Mouse (Mus musculus): ENCODE results near the gene Rpl23. TPM values are rescaled to one million over a fixed set of nuclear protein-coding genes. Genes with fewer than 3 reads are reported as not detected.

Gene Rpl23
- polyA plus RNA-seq, 2 experiments: 484 to 502 TPM

- TF ChIP-seq CTCF (IDR thresholded peaks at IDR 0.05; ENCODE audit: low read depth) (no peak), EP300 (IDR thresholded peaks at IDR 0.05; ENCODE audit: low read depth) (no peak)
- Histone ChIP-seq H3K4me3 (ENCODE audit: insufficient read depth in 1 of 2, low read depth in 2 of 2, low read length in 2 of 2) (no peak overlapping the region), H3K27me3 (ENCODE audit: control insufficient read depth, insufficient read depth, low read length) (no peaks in the 10 kb centered on the region), H3K4me1 (replicated peaks; ENCODE audit: control insufficient read depth in 2 of 2, insufficient read depth in 2 of 2, low read length in 1 of 2) (peaks cover 0 to 21% of the 10 kb centered on the region in 2 experiments; a peak in 3 of 4 replicates), H3K9ac (replicated peaks) (no peak overlapping the region), H3K36me3 (replicated peaks; ENCODE audit: control insufficient read depth, insufficient read depth, low read depth) (no peaks in the 10 kb centered on the region), H3K27ac (no peak overlapping the region), H3K9me3 (ENCODE audit: control insufficient read depth, low read length) (no peaks in the 10 kb centered on the region), H3K4me2 (ENCODE audit: low read depth) (no peak overlapping the region)
- DNase-seq (ENCODE audit: low read depth in 3 of 3, low spot score in 3 of 3) (no peak), ATAC-seq (ENCODE audit: insufficient read depth) (no peak)
- 80% methylated on average over 11 of the region's 11 CpGs for WGBS (ENCODE audit: insufficient replicate concordance)
These were observed 41.9 kb upstream of the Rpl23 start for GRCm38 (mm10) chr11:97824168-97824567.

- Histone ChIP-seq H3K27ac (no peak overlapping the region), H3K27me3 (ENCODE audit: control insufficient read depth, insufficient read depth, low read length) (no peaks in the 10 kb centered on the region), H3K9me3 (ENCODE audit: control insufficient read depth, low read length) (no peaks in the 10 kb centered on the region), H3K9ac (replicated peaks) (no peak overlapping the region; the same call in 1 of the 2 replicates), H3K4me2 (ENCODE audit: low read depth) (peak overlapping the region; percentile 16; the same call in 1 of the 2 replicates), H3K4me3 (ENCODE audit: insufficient read depth in 1 of 2, low read depth in 2 of 2, low read length in 2 of 2) (no peak overlapping the region), H3K4me1 (replicated peaks; ENCODE audit: control insufficient read depth in 2 of 2, insufficient read depth in 2 of 2, low read length in 1 of 2) (peaks cover 4 to 32% of the 10 kb centered on the region in 2 experiments), H3K36me3 (replicated peaks; ENCODE audit: control insufficient read depth, insufficient read depth, low read depth) (no peaks in the 10 kb centered on the region)
- no peak for TF ChIP-seq EP300 (IDR thresholded peaks at IDR 0.05; ENCODE audit: low read depth)
- no peak for TF ChIP-seq CTCF (IDR thresholded peaks at IDR 0.05; ENCODE audit: low read depth)
- 75% methylated on average over 20 of the region's 20 CpGs for WGBS (ENCODE audit: insufficient replicate concordance)
- DNase-seq (ENCODE audit: low read depth in 3 of 3, low spot score in 3 of 3) (no peak), ATAC-seq (ENCODE audit: insufficient read depth) (no peak)
These were observed 40.8 kb upstream of the Rpl23 start for GRCm38 (mm10) chr11:97822840-97823603.

- DNase-seq (ENCODE audit: low read depth in 3 of 3, low spot score in 3 of 3): no peak
- Histone ChIP-seq H3K9ac (replicated peaks) (no peak overlapping the region), H3K36me3 (replicated peaks; ENCODE audit: control insufficient read depth, insufficient read depth, low read depth) (no peaks in the 10 kb centered on the region), H3K9me3 (ENCODE audit: control insufficient read depth, low read length) (no peaks in the 10 kb centered on the region), H3K27ac (no peak overlapping the region), H3K4me2 (ENCODE audit: low read depth) (no peak overlapping the region), H3K4me1 (replicated peaks; ENCODE audit: control insufficient read depth in 2 of 2, insufficient read depth in 2 of 2, low read length in 1 of 2) (peaks cover 11 to 39% of the 10 kb centered on the region in 2 experiments), H3K27me3 (ENCODE audit: control insufficient read depth, insufficient read depth, low read length) (no peaks in the 10 kb centered on the region), H3K4me3 (ENCODE audit: insufficient read depth in 1 of 2, low read depth in 2 of 2, low read length in 2 of 2) (no peak overlapping the region)
- 75% methylated on average over 8 of the region's 8 CpGs for WGBS (ENCODE audit: insufficient replicate concordance)
- ATAC-seq (ENCODE audit: insufficient read depth): no peak
- TF ChIP-seq EP300 (IDR thresholded peaks at IDR 0.05; ENCODE audit: low read depth) (no peak), CTCF (IDR thresholded peaks at IDR 0.05; ENCODE audit: low read depth) (no peak)
These were observed 39.3 kb upstream of the Rpl23 start for GRCm38 (mm10) chr11:97821401-97822064.

- H3K27ac ChIP-seq: no peak overlapping the region
- H3K9ac ChIP-seq (replicated peaks): no peak overlapping the region
- H3K4me2 ChIP-seq (ENCODE audit: low read depth): no peak overlapping the region
- H3K9me3 ChIP-seq (ENCODE audit: control insufficient read depth, low read length): no peaks in the 10 kb centered on the region
- peaks cover 11 to 39% of the 10 kb centered on the region in 2 experiments for H3K4me1 ChIP-seq (replicated peaks; ENCODE audit: control insufficient read depth in 2 of 2, insufficient read depth in 2 of 2, low read length in 1 of 2)
- no peaks in the 10 kb centered on the region for H3K36me3 ChIP-seq (replicated peaks; ENCODE audit: control insufficient read depth, insufficient read depth, low read depth)
- ATAC-seq (ENCODE audit: insufficient read depth) (peak; percentile 51; the same call in 1 of the 2 replicates), DNase-seq (ENCODE audit: low read depth in 3 of 3, low spot score in 3 of 3) (no peak)
- no peaks in the 10 kb centered on the region for H3K27me3 ChIP-seq (ENCODE audit: control insufficient read depth, insufficient read depth, low read length)
- H3K4me3 ChIP-seq (ENCODE audit: insufficient read depth in 1 of 2, low read depth in 2 of 2, low read length in 2 of 2): no peak overlapping the region
- no peak for TF ChIP-seq EP300 (IDR thresholded peaks at IDR 0.05; ENCODE audit: low read depth)
- 48% methylated on average over 4 of the region's 4 CpGs for WGBS (ENCODE audit: insufficient replicate concordance)
These were observed 38.6 kb upstream of the Rpl23 start for GRCm38 (mm10) chr11:97820840-97821239.

- H3K9me3 ChIP-seq (ENCODE audit: control insufficient read depth, low read length): no peaks in the 10 kb centered on the region
- DNase-seq (ENCODE audit: low read depth in 3 of 3, low spot score in 3 of 3) (no peak), ATAC-seq (ENCODE audit: insufficient read depth) (no peak)
- H3K9ac ChIP-seq (replicated peaks): no peak overlapping the region
- no peak overlapping the region for H3K4me3 ChIP-seq (ENCODE audit: insufficient read depth in 1 of 2, low read depth in 2 of 2, low read length in 2 of 2)
- H3K36me3 ChIP-seq (replicated peaks; ENCODE audit: control insufficient read depth, insufficient read depth, low read depth): no peaks in the 10 kb centered on the region
- H3K27ac ChIP-seq: no peak overlapping the region
- no peaks in the 10 kb centered on the region for H3K27me3 ChIP-seq (ENCODE audit: control insufficient read depth, insufficient read depth, low read length)
- TF ChIP-seq CTCF (IDR thresholded peaks at IDR 0.05; ENCODE audit: low read depth) (no peak), EP300 (IDR thresholded peaks at IDR 0.05; ENCODE audit: low read depth) (no peak)
- no peak overlapping the region for H3K4me2 ChIP-seq (ENCODE audit: low read depth)
- peaks cover 11 to 36% of the 10 kb centered on the region in 2 experiments for H3K4me1 ChIP-seq (replicated peaks; ENCODE audit: control insufficient read depth in 2 of 2, insufficient read depth in 2 of 2, low read length in 1 of 2)
- WGBS (ENCODE audit: insufficient replicate concordance): 58% methylated on average over 5 of the region's 5 CpGs
These were observed 37.7 kb upstream of the Rpl23 start for GRCm38 (mm10) chr11:97819923-97820322.

Measured in liver, embryonic 14.5 days (tissue).